Mouse (Mus musculus) limb, embryonic 14.5 days (tissue): Measurements from ENCODE around the gene Abcf2. TPM values are rescaled to one million over a fixed set of nuclear protein-coding genes. Genes with fewer than 3 reads are reported as not detected.
A peak's percentile ranks its signal among the peaks of the same experiment; 100 is the strongest.

Experiments used
- ATAC-seq: fragments of 200-750 bp; cut with Nextera tagmentation; 2 replicates; pipeline ENCODE4 v1.8.0; 2017; ENCODE audit warnings: low read depth, moderate number of reproducible peaks, moderate TSS enrichment; ENCODE audit not compliant: low FRiP score
- DNase-seq: peaks from one replicate; pipeline ENCODE4 v3.0.0-alpha.2; 2015; ENCODE audit warnings: low spot score
- H3K27ac ChIP-seq: fragments of 300-500 bp; sonication (generic); replicated peaks from 2 replicates; pipeline ENCODE4 v1.5.1; 2014; ENCODE audit warnings: low read depth, mild to moderate bottlenecking, low read length, moderate library complexity, mixed read lengths
- H3K27me3 ChIP-seq: fragments of 300-500 bp; sonication (generic); 2 replicates; pipeline ENCODE4 v1.6.1; 2014; ENCODE audit warnings: low read length, mixed read lengths; ENCODE audit not compliant: control insufficient read depth, insufficient read depth
- H3K36me3 ChIP-seq: fragments of 300-500 bp; sonication (generic); 2 replicates; pipeline ENCODE4 v1.6.1; 2014; ENCODE audit warnings: mild to moderate bottlenecking, low read length, moderate library complexity, mixed read lengths; ENCODE audit not compliant: control insufficient read depth, insufficient read depth
- H3K4me1 ChIP-seq: fragments of 300-500 bp; sonication (generic); 2 replicates; pipeline ENCODE4 v1.6.1; 2014; ENCODE audit warnings: antibody characterized with exemption, low read length, mixed read lengths; ENCODE audit not compliant: control insufficient read depth, insufficient read depth
- H3K4me2 ChIP-seq: fragments of 300-500 bp; sonication (generic); replicated peaks from 2 replicates; pipeline ENCODE4 v1.6.1; 2014; ENCODE audit warnings: low read depth, mild to moderate bottlenecking, low read length, moderate library complexity; ENCODE audit not compliant: severe bottlenecking
- H3K4me3 ChIP-seq: fragments of 300-500 bp; sonication (generic); replicated peaks from 2 replicates; pipeline ENCODE4 v1.5.1; 2014; ENCODE audit warnings: low read length
- H3K9ac ChIP-seq: fragments of 300-500 bp; sonication (generic); 2 replicates; pipeline ENCODE4 v1.6.1; 2014; ENCODE audit warnings: mild to moderate bottlenecking, low read depth, low read length, moderate library complexity; ENCODE audit not compliant: severe bottlenecking
- H3K9me3 ChIP-seq: fragments of 300-500 bp; sonication (generic); 2 replicates; pipeline ENCODE4 v1.6.1; 2016; ENCODE audit warnings: low read length; ENCODE audit not compliant: control insufficient read depth
- POLR2A ChIP-seq: fragments of 200-500 bp; IDR thresholded peaks from 2 replicates; pipeline ENCODE4 v1.8.0; 2012; ENCODE audit warnings: inconsistent platforms, mild to moderate bottlenecking, moderate library complexity, borderline replicate concordance; ENCODE audit not compliant: insufficient read depth, insufficient read length; ENCODE audit errors: extremely low read depth
- WGBS: fragments of 180-500 bp; shearing (Covaris S2); extraction: QIAGEN DNeasy Blood & Tissue Kit; methylation state at CpG from one replicate; pipeline ENCODE4 v1.1.7; 2014; 5-methylcytosine and 5-hydroxymethylcytosine counted together
- polyA plus RNA-seq, 2 experiments: library from polyadenylated mRNA; depleted of rRNA in 1 of 2; stranded (reverse) in 1 of 2; unstranded in 1 of 2; fragments of >200 nt; fragmentation: Nextera tagmentation in 1 of 2; extraction: Ambion mirVana in 1 of 2; gene quantifications; 2 replicates each; pipeline versions ENCODE4 v1.2.1 to v1.2.3; 2012 to 2014

The Abcf2 gene
- polyA plus RNA-seq, 2 experiments: 81.0 to 94.3 TPM

GRCm38 (mm10) chr5:24593928-24594327 lies 16.7 kb upstream of the Abcf2 start:
- Histone ChIP-seq H3K9ac (0 out of 2 replicates have a peak overlapping the region, but pooled peaks have one; percentile 21), H3K27ac (no peak overlapping the region), H3K9me3 (no peaks in the 10 kb centered on the region), H3K36me3 (peaks cover 76% of the 10 kb centered on the region), H3K4me2 (no peak overlapping the region), H3K4me1 (peaks cover 22% of the 10 kb centered on the region), H3K4me3 (no peak overlapping the region), H3K27me3 (no peaks in the 10 kb centered on the region)
- ATAC-seq: no peak
- DNase-seq: no peak
- WGBS: 71% methylated on average over 10 of the region's 10 CpGs
- no peak for TF ChIP-seq POLR2A

- WGBS: 78% methylated on average over 10 of the region's 10 CpGs
- TF ChIP-seq POLR2A: no peak
- H3K4me1 ChIP-seq: peaks cover 19% of the 10 kb centered on the region
- no peaks in the 10 kb centered on the region for H3K9me3 ChIP-seq
- no peak for ATAC-seq
- H3K9ac ChIP-seq: no peak overlapping the region
- H3K4me2 ChIP-seq: no peak overlapping the region
- H3K4me3 ChIP-seq: no peak overlapping the region
- no peaks in the 10 kb centered on the region for H3K27me3 ChIP-seq
- H3K36me3 ChIP-seq: peaks cover 81% of the 10 kb centered on the region
- H3K27ac ChIP-seq: no peak overlapping the region
- no peak for DNase-seq
Measured at GRCm38 (mm10) chr5:24593230-24593629, 16.0 kb upstream of the Abcf2 start.

- H3K27me3 ChIP-seq: no peaks in the 10 kb centered on the region
- no peak overlapping the region for H3K27ac ChIP-seq
- no peak overlapping the region for H3K4me3 ChIP-seq
- TF ChIP-seq POLR2A: no peak
- H3K9me3 ChIP-seq: no peaks in the 10 kb centered on the region
- no peak overlapping the region for H3K4me2 ChIP-seq
- ATAC-seq (no peak), DNase-seq (no peak)
- peaks cover 85% of the 10 kb centered on the region for H3K36me3 ChIP-seq
- H3K9ac ChIP-seq: no peak overlapping the region
- 62% methylated on average over 20 of the region's 21 CpGs for WGBS
- peaks cover 18% of the 10 kb centered on the region for H3K4me1 ChIP-seq
Measured at GRCm38 (mm10) chr5:24592471-24593160, 15.3 kb upstream of the Abcf2 start.

- Histone ChIP-seq H3K27ac (no peak overlapping the region), H3K9ac (no peak overlapping the region), H3K27me3 (no peaks in the 10 kb centered on the region), H3K4me2 (no peak overlapping the region), H3K9me3 (no peaks in the 10 kb centered on the region), H3K4me3 (no peak overlapping the region), H3K36me3 (peaks cover 84% of the 10 kb centered on the region), H3K4me1 (peaks cover 17% of the 10 kb centered on the region)
- WGBS: 53% methylated on average over 24 of the region's 24 CpGs
- TF ChIP-seq POLR2A: no peak
- no peak for ATAC-seq
- no peak for DNase-seq
Measured at GRCm38 (mm10) chr5:24591796-24592470, 14.7 kb upstream of the Abcf2 start.

GRCm38 (mm10) chr5:24591268-24591721 lies 14.0 kb upstream of the Abcf2 start:
- Histone ChIP-seq H3K4me2 (no peak overlapping the region), H3K4me3 (no peak overlapping the region), H3K9me3 (no peaks in the 10 kb centered on the region), H3K36me3 (peaks cover 80% of the 10 kb centered on the region), H3K27ac (no peak overlapping the region), H3K9ac (no peak overlapping the region), H3K4me1 (peaks cover 11% of the 10 kb centered on the region), H3K27me3 (no peaks in the 10 kb centered on the region)
- WGBS: 32% methylated on average over 23 of the region's 23 CpGs
- no peak for ATAC-seq
- no peak for DNase-seq
- TF ChIP-seq POLR2A: no peak
